Mouse (Mus musculus) spleen, adult 2 months (tissue): ENCODE measurements around the gene Pde4dip.

ENCODE experiments used
- CTCF ChIP-seq: fragments of 200-500 bp; IDR thresholded peaks from 2 replicates; pipeline ENCODE4 v1.5.1; 2011; ENCODE audit warnings: mild to moderate bottlenecking, inconsistent platforms; ENCODE audit not compliant: insufficient read depth, insufficient read length, insufficient replicate concordance; ENCODE audit errors: extremely low read depth
- POLR2A ChIP-seq: fragments of 200-500 bp; IDR thresholded peaks from 2 replicates; pipeline ENCODE4 v1.6.1; 2011; ENCODE audit warnings: low read depth, low read length, inconsistent platforms

- TF ChIP-seq CTCF: no peak
- TF ChIP-seq POLR2A: no peak
These were observed 20.4 kb downstream of the Pde4dip start for GRCm38 (mm10) chr3:97868024-97868689.
